Mouse (Mus musculus) induced T-regulatory cell, adult 2 months (primary cell): ENCODE measurements around the gene Dkk2.
"Not testable (repeated sequence)": the region's sequence is repeated elsewhere in the genome, so short reads cannot be mapped to it uniquely, and the experiment has no call there.

Source experiments
- DNase-seq: peaks from one replicate; pipeline ENCODE4 v3.0.0-alpha.2; 2012; ENCODE audit warnings: low read depth

Dkk2 gene

GRCm38 (mm10) chr3:132085112-132085822, at the start of gene Dkk2:
Gene Dkk2, plus strand, starts transcription at chr3:132085292.
- DNase-seq = no peak

- no peak for DNase-seq
These were observed 48.4 kb upstream of the Dkk2 start for GRCm38 (mm10) chr3:132036704-132037103.

GRCm38 (mm10) chr3:132037670-132038069, 47.4 kb upstream of the Dkk2 start:
- DNase-seq = no peak

- DNase-seq = no peak
These were observed 45.0 kb upstream of the Dkk2 start for GRCm38 (mm10) chr3:132040066-132040465.

GRCm38 (mm10) chr3:132050884-132051457, 34.1 kb upstream of the Dkk2 start:
- DNase-seq = no peak

GRCm38 (mm10) chr3:132062816-132063215, 22.3 kb upstream of the Dkk2 start:
- not testable (repeated sequence) for DNase-seq

GRCm38 (mm10) chr3:132063374-132063773, 21.7 kb upstream of the Dkk2 start:
- no peak for DNase-seq

- DNase-seq = no peak
These were observed 21.1 kb upstream of the Dkk2 start for GRCm38 (mm10) chr3:132063966-132064365.

GRCm38 (mm10) chr3:132064920-132065319, 20.2 kb upstream of the Dkk2 start:
- no peak for DNase-seq

GRCm38 (mm10) chr3:132070949-132071348, 14.1 kb upstream of the Dkk2 start:
- DNase-seq = no peak

GRCm38 (mm10) chr3:132084018-132084417, 1.1 kb upstream of the Dkk2 start:
- no peak for DNase-seq

GRCm38 (mm10) chr3:132084680-132085079, 412 bp upstream of the Dkk2 start:
- no peak for DNase-seq

- DNase-seq = no peak
These were observed 795 bp downstream of the Dkk2 start for GRCm38 (mm10) chr3:132085823-132086350.

- no peak for DNase-seq
These were observed 1.4 kb downstream of the Dkk2 start for GRCm38 (mm10) chr3:132086461-132086860.

- DNase-seq = no peak
These were observed 2.0 kb downstream of the Dkk2 start for GRCm38 (mm10) chr3:132087011-132087486.

- DNase-seq = no peak
These were observed 7.9 kb downstream of the Dkk2 start for GRCm38 (mm10) chr3:132092983-132093382.

GRCm38 (mm10) chr3:132096296-132096695, 11.2 kb downstream of the Dkk2 start:
- no peak for DNase-seq

- DNase-seq = no peak
These were observed 15.7 kb downstream of the Dkk2 start for GRCm38 (mm10) chr3:132100746-132101145.

- DNase-seq = no peak
These were observed 17.9 kb downstream of the Dkk2 start for GRCm38 (mm10) chr3:132103020-132103419.

GRCm38 (mm10) chr3:132103454-132103853, 18.4 kb downstream of the Dkk2 start:
- no peak for DNase-seq

- no peak for DNase-seq
These were observed 30.9 kb downstream of the Dkk2 start for GRCm38 (mm10) chr3:132115772-132116511.

- no peak for DNase-seq
These were observed 36.3 kb downstream of the Dkk2 start for GRCm38 (mm10) chr3:132121344-132121743.

- DNase-seq = no peak
These were observed 37.5 kb downstream of the Dkk2 start for GRCm38 (mm10) chr3:132122581-132122980.
